Mouse (Mus musculus) layer of hippocampus, postnatal 10 days (tissue): ENCODE data around the gene Dcdc2a. TPM values are rescaled to one million over a fixed set of nuclear protein-coding genes. Genes with fewer than 3 reads are reported as not detected.
A peak's percentile ranks its signal among the peaks of the same experiment; 100 is the strongest.

Experiments used
- DNase-seq, 2 experiments: peaks; one replicate each; pipeline ENCODE4 v3.0.0; 2021; ENCODE audit warnings: low spot score in 2 of 2
- total RNA-seq, 2 experiments: library from RNA; stranded (reverse); gene quantifications; 2 replicates each; pipeline ENCODE4 v1.2.3; 2021

Dcdc2a gene
- total RNA-seq, 2 experiments from 2014 or later = 9.1 to 11.8 TPM

- DNase-seq = no peak
Measured at GRCm38 (mm10) chr13:25094381-25094780, 38.6 kb downstream of the Dcdc2a start.

GRCm38 (mm10) chr13:25097348-25097747, 41.5 kb downstream of the Dcdc2a start:
- no peak for DNase-seq

- DNase-seq = no peak
Measured at GRCm38 (mm10) chr13:25098578-25098977, 42.8 kb downstream of the Dcdc2a start.

- DNase-seq = no peak
Measured at GRCm38 (mm10) chr13:25099508-25099907, 43.7 kb downstream of the Dcdc2a start.

- DNase-seq = no peak
Measured at GRCm38 (mm10) chr13:25100581-25100980, 44.8 kb downstream of the Dcdc2a start.

GRCm38 (mm10) chr13:25105671-25106070, 49.9 kb downstream of the Dcdc2a start:
- DNase-seq = no peak

- DNase-seq = no peak
Measured at GRCm38 (mm10) chr13:25106740-25107139, 50.9 kb downstream of the Dcdc2a start.

GRCm38 (mm10) chr13:25108353-25108752, 52.5 kb downstream of the Dcdc2a start:
- no peak for DNase-seq

- no peak for DNase-seq
Measured at GRCm38 (mm10) chr13:25110592-25111095, 54.8 kb downstream of the Dcdc2a start.

GRCm38 (mm10) chr13:25115429-25115881, 59.7 kb downstream of the Dcdc2a start:
- peak; percentile 77 to 81 for DNase-seq

- peak; percentile 24 to 56 for DNase-seq
Measured at GRCm38 (mm10) chr13:25115971-25116370, 60.2 kb downstream of the Dcdc2a start.

GRCm38 (mm10) chr13:25122740-25123335, 67.0 kb downstream of the Dcdc2a start:
- peak in 1 of 2 experiments; percentile 17 for DNase-seq

- no peak for DNase-seq
Measured at GRCm38 (mm10) chr13:25127216-25127615, 71.4 kb downstream of the Dcdc2a start.

- no peak for DNase-seq
Measured at GRCm38 (mm10) chr13:25127806-25128205, 72.0 kb downstream of the Dcdc2a start.

- DNase-seq = no peak
Measured at GRCm38 (mm10) chr13:25128766-25129165, 73.0 kb downstream of the Dcdc2a start.

GRCm38 (mm10) chr13:25143066-25143465, 87.3 kb downstream of the Dcdc2a start:
- DNase-seq = no peak

GRCm38 (mm10) chr13:25144093-25144492, 88.3 kb downstream of the Dcdc2a start:
- DNase-seq = no peak

GRCm38 (mm10) chr13:25146232-25146631, 90.4 kb downstream of the Dcdc2a start:
- no peak for DNase-seq

- peak; percentile 9 to 17 for DNase-seq
Measured at GRCm38 (mm10) chr13:25150154-25150781, 94.5 kb downstream of the Dcdc2a start.

- DNase-seq = no peak
Measured at GRCm38 (mm10) chr13:25150861-25151260, 95.1 kb downstream of the Dcdc2a start.

- DNase-seq = no peak
Measured at GRCm38 (mm10) chr13:25159917-25160316, 104.1 kb downstream of the Dcdc2a start.

GRCm38 (mm10) chr13:25160804-25161203, 105.0 kb downstream of the Dcdc2a start:
- DNase-seq = no peak

GRCm38 (mm10) chr13:25162594-25162993, 106.8 kb downstream of the Dcdc2a start:
- no peak for DNase-seq
